Mouse (Mus musculus): Measurements from ENCODE around the gene Med28.

Med28 gene

DNA sequence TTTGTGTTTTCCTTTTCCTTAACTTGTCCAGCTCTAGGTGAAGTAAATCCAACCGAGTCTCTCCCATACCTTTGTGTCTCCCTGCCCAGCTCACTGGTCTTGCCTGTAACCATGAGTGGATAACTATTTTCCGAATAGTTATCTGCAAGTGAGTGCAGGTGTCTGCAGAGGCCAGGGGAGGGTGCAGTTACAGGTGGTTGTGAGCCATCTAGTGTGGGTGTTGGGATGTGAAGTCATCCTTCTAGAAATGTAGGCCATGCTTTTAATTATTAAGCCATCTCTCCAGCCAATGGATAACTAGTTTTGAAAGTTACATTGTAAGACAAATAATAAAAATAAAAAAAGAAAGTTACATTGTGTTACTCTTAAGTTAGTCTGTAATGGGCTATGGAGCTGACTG lies 6.5 kb upstream of the Med28 start:
- no peak for DNase-seq

DNA sequence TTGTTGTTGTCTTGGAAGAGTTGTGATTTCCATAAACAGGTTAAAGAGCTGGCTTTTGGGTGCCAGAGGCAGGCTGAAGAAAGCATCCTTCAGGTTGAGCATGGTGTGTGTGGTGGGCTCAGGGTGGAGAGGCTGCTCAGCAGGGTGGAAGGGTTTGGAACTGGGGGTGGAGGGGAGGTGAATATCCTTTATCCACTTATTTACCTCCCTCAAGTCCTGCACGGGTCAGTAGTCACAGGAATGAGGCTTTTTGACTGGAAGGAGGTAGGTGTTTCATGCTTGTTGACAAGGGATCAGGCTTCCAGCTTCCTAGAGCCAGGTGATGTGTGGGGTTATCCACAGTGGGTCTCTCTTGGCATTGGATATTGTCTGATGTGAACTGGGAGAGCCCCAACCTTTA lies 5.4 kb upstream of the Med28 start:
- no peak for DNase-seq

DNA sequence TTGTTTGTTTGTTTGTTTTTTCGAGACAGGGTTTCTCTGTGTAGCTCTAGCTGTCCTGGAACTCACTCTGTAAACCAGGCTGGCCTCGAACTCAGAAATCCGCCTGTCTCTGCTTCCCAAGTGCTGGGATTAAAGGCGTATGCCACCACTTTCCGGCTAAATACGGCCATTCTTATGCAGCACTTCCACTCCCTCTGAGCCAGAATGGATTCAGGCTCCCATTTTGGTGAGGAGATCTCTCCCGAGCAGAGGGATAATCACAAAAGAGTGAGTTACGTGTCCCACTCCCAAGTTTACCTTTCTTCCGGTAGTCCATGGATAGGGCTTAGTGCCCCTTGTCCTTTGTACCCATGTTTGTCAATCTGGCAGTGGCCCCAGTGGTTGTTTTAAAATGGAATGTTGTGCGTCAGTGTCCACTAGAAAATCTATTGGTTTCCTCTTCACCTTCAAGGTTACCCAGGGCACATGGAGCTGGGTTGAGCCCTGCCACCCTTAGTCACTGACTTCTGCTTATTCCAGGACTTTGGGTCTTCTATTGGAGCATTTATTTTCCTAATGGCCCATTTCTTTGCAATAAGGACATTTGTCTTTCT lies 4.8 kb upstream of the Med28 start:
- no peak for DNase-seq

DNA sequence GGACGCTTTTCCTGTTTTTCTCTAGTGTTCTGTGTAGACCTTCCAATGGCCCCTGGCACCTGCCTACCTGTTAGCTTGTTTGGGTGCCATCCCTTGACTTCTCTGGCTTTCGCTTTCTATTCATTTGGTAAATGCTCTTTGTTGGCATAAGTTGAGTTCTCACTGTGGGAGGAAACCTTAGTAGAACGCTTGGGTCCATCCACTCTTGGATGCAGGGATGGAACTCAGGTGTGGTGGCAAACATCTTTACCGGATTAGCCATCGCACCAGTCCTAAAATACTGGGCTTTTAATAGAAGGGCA lies 731 bp downstream of the Med28 start:
- no peak for DNase-seq

- no peak for DNase-seq
Measured at GRCm38 (mm10) chr5:45521601-45522000, 1.6 kb downstream of the Med28 start.

DNA sequence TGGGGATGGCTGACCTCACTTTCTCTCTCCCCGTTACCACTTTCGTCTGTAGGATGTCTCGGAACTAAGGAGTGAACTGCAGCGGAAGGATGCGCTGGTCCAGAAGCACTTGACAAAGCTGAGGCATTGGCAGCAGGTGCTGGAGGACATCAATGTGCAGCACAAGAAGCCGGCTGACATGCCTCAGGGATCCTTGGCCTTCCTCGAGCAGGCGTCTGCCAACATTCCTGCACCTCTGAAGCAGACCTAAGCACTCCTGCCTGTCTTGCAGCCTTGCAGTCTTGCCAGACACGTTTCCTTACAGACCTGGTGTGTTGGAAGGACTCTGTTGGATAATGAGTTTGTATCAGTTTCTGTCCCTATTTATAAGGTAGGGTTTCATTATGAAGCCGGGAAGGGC lies 5.1 kb downstream of the Med28 start:
- DNase-seq = no peak

- DNase-seq = no peak
Measured at GRCm38 (mm10) chr5:45526338-45526737, 6.3 kb downstream of the Med28 start.

- DNase-seq = no peak
Measured at GRCm38 (mm10) chr5:45529696-45530095, 9.7 kb downstream of the Med28 start.

- peak; percentile 51 for DNase-seq
Measured at GRCm38 (mm10) chr5:45534319-45535098, 14.5 kb downstream of the Med28 start.

GRCm38 (mm10) chr5:45535177-45535576 lies 15.1 kb downstream of the Med28 start:
- DNase-seq = no peak

DNA sequence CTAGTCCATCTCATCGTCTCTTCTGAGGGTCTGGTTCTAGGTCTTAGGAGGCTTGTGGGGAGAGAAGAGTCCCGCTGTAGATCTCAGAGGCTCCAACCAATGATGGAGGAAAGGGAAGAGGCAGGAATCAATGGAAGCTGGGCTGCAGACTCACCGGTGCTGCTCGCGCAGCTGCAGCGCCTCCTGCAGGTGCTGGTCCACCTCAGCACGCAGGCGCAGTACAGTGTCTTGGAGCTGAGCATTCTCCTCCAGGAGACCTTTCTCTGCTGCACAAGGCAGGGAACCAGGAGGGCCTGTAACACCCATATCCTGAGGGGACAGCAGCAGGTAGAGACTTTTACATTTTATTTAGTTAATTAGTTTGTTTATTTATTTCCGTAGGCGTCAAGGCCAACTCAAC lies 19.5 kb downstream of the Med28 start:
- DNase-seq = no peak

- DNase-seq = peak; percentile 70
Measured at GRCm38 (mm10) chr5:45543374-45543773, 23.3 kb downstream of the Med28 start.

DNA sequence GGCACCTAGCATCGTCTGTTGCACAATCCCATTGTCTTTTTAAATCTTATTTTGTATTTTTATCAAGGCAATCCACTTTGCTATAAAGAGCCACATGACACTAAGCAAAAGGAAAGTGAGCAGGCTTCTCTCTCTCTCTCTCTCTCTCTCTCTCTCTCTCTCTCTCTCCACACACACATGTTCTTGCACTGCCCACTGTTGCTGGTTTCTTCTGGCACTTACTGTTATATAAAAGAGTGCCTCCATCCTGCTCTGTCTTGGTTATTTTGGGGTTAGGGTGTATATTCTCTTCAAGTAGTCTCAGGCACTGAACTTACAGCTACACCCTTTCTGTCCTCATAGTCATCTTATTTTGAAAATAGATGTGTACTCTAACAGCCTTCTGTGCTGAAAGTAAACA lies 29.6 kb downstream of the Med28 start:
- no peak for DNase-seq

- DNase-seq = no peak
Measured at GRCm38 (mm10) chr5:45564054-45564453, 44.0 kb downstream of the Med28 start.

GRCm38 (mm10) chr5:45565829-45566228 lies 45.8 kb downstream of the Med28 start:
- no peak for DNase-seq

GRCm38 (mm10) chr5:45572816-45573215 lies 52.8 kb downstream of the Med28 start:
- no peak for DNase-seq

DNA sequence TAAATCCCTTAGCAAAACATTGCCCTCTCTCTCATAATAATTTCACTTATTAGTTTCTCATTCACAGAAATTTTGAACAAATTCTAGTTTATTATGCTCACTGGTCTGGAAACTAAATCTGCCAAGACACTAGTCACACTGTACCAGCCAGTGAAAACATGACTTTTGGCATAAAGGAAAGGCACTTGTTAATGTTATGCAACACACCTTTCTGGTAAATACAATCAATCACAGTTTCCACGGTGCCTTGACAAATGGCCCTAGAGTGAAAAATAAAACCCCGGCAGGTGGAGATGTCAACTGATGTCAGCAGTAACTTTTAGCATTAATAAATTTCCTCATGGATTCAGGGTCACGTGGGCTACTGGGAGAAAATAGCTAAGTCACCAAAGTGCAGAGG lies 56.7 kb downstream of the Med28 start:
- DNase-seq = no peak

DNA sequence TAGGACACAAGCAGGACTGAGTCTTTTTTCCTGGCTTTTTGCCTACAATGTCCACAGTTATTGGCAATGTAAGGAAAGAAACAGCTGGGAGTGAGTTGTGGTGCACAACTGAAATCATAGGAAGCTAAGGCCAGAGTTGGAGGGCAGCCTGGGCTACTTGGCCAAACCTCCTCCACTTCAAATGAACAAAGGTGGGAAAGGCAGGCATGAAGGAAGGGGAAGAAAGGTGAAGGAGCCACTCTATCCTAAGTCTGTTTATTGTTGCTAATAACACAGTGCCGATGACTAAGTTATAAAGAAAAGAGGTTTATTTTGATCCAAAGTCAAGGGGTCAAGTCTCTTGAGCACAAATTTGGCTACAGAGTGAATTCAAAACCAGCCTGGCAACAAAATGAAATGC lies 57.3 kb downstream of the Med28 start:
- DNase-seq = no peak
